Mouse (Mus musculus): ENCODE results near the gene Amz1.

- no peak for TF ChIP-seq CTCF (IDR thresholded peaks at IDR 0.05; ENCODE audit: control insufficient read depth, insufficient read depth, insufficient replicate concordance, low read depth, low read length)
- no peak for TF ChIP-seq POLR2A (IDR thresholded peaks at IDR 0.05; ENCODE audit: control insufficient read depth, low read depth, low read length)
Observed at GRCm38 (mm10) chr5:140710315-140710714, 13.6 kb upstream of the Amz1 start.
